Mouse (Mus musculus) forebrain, embryonic 11.5 days (tissue): ENCODE measurements at regions not wholly inside any gene's neighbourhood (a gene's known extent, or its start where the extent isn't known, plus 50 kb on each side); places are given as distances from the start of the nearest gene placed in this dataset.

ENCODE experiments used
- ATAC-seq: fragments of 200-750 bp; cut with Nextera tagmentation; replicated peaks from 2 replicates; pipeline ENCODE4 v1.8.0; 2017; ENCODE audit warnings: moderate TSS enrichment; ENCODE audit not compliant: low FRiP score
- DNase-seq: peaks from one replicate; pipeline ENCODE4 v3.0.0-alpha.2; 2017; ENCODE audit warnings: low spot score
- H3K27ac ChIP-seq: fragments of 300-500 bp; sonication (generic); 2 replicates; pipeline ENCODE4 v1.5.1; 2014; ENCODE audit warnings: low read depth, low read length
- H3K27me3 ChIP-seq: fragments of 300-500 bp; sonication (generic); 2 replicates; pipeline ENCODE4 v1.6.1; 2014; ENCODE audit warnings: mild to moderate bottlenecking, low read length, mixed read lengths; ENCODE audit not compliant: control insufficient read depth, insufficient read depth
- H3K36me3 ChIP-seq: fragments of 300-500 bp; sonication (generic); 2 replicates; pipeline ENCODE4 v1.6.1; 2014; ENCODE audit warnings: mild to moderate bottlenecking, low read length, moderate library complexity, mixed read lengths; ENCODE audit not compliant: control insufficient read depth, insufficient read depth
- H3K4me1 ChIP-seq: fragments of 300-500 bp; sonication (generic); replicated peaks from 2 replicates; pipeline ENCODE4 v1.6.1; 2014; ENCODE audit warnings: low read length, mixed read lengths; ENCODE audit not compliant: control insufficient read depth, insufficient read depth
- H3K4me2 ChIP-seq: fragments of 300-500 bp; sonication (generic); 2 replicates; pipeline ENCODE4 v1.6.1; 2014; ENCODE audit warnings: low read depth, mild to moderate bottlenecking, low read length, moderate library complexity, mixed read lengths; ENCODE audit not compliant: severe bottlenecking
- H3K4me3 ChIP-seq: fragments of 300-500 bp; sonication (generic); 2 replicates; pipeline ENCODE4 v1.5.1; 2014; ENCODE audit warnings: low read depth, low read length
- H3K9ac ChIP-seq: fragments of 300-500 bp; sonication (generic); 2 replicates; pipeline ENCODE4 v1.6.1; 2014; ENCODE audit warnings: low read length
- H3K9me3 ChIP-seq: fragments of 300-500 bp; sonication (generic); 2 replicates; pipeline ENCODE4 v1.6.1; 2016; ENCODE audit warnings: low read length, mixed read lengths; ENCODE audit not compliant: control insufficient read depth
- WGBS: fragments of 180-500 bp; shearing (Covaris S2); extraction: QIAGEN DNeasy Blood & Tissue Kit; methylation state at CpG from one replicate; pipeline ENCODE4 v1.1.7; 2014; 5-methylcytosine and 5-hydroxymethylcytosine counted together

DNA sequence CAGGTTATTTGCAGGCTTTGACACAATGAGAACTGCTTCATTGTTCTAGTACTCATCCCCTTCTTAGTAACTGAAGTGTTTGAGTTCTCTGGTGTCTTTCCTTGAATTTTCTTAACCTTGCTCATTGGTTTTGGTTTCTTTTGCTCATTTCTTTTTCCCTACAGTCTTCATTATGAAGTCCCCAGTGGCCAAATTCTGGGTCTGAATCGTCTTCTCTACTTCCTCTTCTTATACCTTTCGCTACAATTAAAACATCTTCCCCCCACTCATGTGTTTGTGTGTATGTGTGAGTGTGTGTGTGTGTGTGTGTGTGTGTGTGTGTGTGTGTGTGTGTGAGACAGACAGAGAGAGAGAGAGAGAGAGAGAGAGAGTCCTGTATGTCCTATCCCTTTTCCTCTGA is 79.2 kb upstream of the Wls start:
- Histone ChIP-seq H3K27ac (no peak overlapping the region), H3K4me1 (no peaks in the 10 kb centered on the region)
- WGBS, result 83% methylated on average over 2 of the region's 2 CpGs

DNA sequence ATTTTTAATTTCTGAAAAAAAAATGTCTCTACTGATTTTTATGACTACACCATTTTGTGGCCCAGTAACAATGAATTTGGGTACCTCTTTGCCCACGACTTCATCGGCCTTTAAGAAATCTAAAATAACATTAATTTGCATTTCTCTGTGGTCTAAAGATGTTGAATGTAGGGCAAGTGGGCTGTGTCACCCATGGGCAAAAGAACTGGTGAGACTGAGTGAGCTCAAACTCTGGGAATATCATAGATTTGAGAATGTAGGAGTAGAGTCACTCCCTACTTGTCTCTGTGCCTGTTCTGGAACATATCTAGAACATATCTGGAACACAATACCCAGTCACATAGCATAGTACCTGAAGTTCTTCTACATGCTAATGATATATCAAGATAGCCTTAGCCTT is 78.5 kb upstream of the Wls start:
- no peak overlapping the region for H3K27ac ChIP-seq
- no peak overlapping the region for H3K4me2 ChIP-seq
- H3K36me3 ChIP-seq, result no peaks in the 10 kb centered on the region
- H3K9ac ChIP-seq, result no peak overlapping the region
- no peak overlapping the region for H3K4me3 ChIP-seq
- H3K9me3 ChIP-seq, result no peaks in the 10 kb centered on the region
- DNase-seq (no peak), ATAC-seq (no peak)
- no peaks in the 10 kb centered on the region for H3K4me1 ChIP-seq
- H3K27me3 ChIP-seq, result no peaks in the 10 kb centered on the region
- WGBS, result 96% methylated on average over 2 of the region's 2 CpGs

More for the DNA sequence above, 79.2 kb upstream of the Wls start:
- H3K27me3 ChIP-seq, result no peaks in the 10 kb centered on the region
- H3K4me2 ChIP-seq, result no peak overlapping the region
- no peak overlapping the region for H3K4me3 ChIP-seq
- DNase-seq, result no peak
- H3K36me3 ChIP-seq, result no peaks in the 10 kb centered on the region
- H3K9ac ChIP-seq, result no peak overlapping the region
- no peaks in the 10 kb centered on the region for H3K9me3 ChIP-seq
- no peak for ATAC-seq

DNA sequence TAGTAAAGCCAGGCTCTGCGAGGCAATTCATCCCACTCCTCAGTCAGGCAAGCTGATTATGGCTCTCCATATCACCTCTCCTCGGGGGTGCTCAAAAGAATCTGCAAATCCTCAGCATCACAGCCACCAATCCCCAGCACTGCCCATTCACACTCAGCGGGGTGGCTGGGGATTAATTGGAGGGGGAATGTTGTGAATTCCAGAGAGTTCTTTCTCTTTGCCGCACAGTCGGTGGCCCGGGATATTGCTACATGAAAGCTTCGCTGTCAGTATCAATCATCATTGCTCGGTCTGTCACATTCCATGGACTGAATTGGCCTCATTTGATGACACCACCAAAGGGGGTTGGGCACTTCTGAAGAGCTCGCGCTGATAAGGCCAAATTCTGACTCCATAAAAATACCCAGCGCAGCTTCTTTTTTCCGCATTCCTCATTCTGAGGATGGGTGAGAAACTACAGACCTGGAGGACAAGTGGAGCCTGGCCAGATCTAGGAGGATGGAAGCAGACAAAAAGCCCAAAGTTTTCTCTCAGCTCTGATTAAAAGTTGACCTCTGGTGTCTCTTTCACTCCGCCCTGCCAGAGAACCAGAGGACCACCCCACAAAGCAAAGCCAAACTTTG is 57.1 kb upstream of the Wls start:
- ATAC-seq, result peak; percentile 90
- H3K27ac ChIP-seq, result no peak overlapping the region
- no peak overlapping the region for H3K9ac ChIP-seq
- no peaks in the 10 kb centered on the region for H3K36me3 ChIP-seq
- H3K9me3 ChIP-seq, result no peaks in the 10 kb centered on the region
- H3K4me1 ChIP-seq, result no peaks in the 10 kb centered on the region; the same call in 1 of the 2 replicates
- H3K4me2 ChIP-seq, result peak overlapping the region; percentile 18; the same call in 1 of the 2 replicates
- no peak overlapping the region for H3K4me3 ChIP-seq
- WGBS, result 3% methylated on average over 13 of the region's 13 CpGs
- DNase-seq, result peak; percentile 87
- 0 out of 2 replicates have a peak, but pooled peaks cover 6% of the 10 kb centered on the region for H3K27me3 ChIP-seq

DNA sequence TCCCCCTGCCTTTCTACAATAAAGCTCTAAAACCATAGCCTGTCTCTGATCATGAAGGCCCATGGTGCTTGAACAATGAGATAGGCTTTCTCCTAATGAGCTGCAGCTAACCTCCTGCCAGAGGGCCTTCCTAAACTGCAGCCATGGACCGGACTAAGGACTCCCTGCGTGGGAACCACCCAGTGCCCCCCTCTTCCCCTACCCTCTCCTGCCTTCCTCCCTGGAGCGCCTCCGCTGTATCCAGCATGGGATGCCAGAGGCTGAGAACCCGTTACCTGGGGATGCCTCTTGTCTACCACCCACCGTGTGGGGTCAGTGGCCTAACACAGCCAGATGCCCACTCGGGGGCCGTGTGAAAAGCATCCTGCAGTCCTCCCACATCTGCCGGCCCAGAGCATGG is 51.7 kb upstream of the Wls start:
- no peaks in the 10 kb centered on the region for H3K4me1 ChIP-seq
- H3K4me2 ChIP-seq, result no peak overlapping the region
- no peaks in the 10 kb centered on the region for H3K9me3 ChIP-seq
- ATAC-seq, result peak; percentile 48
- H3K36me3 ChIP-seq, result no peaks in the 10 kb centered on the region
- H3K27me3 ChIP-seq, result 0 out of 2 replicates have a peak, but pooled peaks cover 4% of the 10 kb centered on the region
- WGBS, result 54% methylated on average over 9 of the region's 9 CpGs
- H3K4me3 ChIP-seq, result no peak overlapping the region
- no peak overlapping the region for H3K9ac ChIP-seq
- DNase-seq, result peak; percentile 45
- H3K27ac ChIP-seq, result no peak overlapping the region
